Mouse (Mus musculus): Measurements from ENCODE around the gene Agap3.

Agap3 gene

DNA sequence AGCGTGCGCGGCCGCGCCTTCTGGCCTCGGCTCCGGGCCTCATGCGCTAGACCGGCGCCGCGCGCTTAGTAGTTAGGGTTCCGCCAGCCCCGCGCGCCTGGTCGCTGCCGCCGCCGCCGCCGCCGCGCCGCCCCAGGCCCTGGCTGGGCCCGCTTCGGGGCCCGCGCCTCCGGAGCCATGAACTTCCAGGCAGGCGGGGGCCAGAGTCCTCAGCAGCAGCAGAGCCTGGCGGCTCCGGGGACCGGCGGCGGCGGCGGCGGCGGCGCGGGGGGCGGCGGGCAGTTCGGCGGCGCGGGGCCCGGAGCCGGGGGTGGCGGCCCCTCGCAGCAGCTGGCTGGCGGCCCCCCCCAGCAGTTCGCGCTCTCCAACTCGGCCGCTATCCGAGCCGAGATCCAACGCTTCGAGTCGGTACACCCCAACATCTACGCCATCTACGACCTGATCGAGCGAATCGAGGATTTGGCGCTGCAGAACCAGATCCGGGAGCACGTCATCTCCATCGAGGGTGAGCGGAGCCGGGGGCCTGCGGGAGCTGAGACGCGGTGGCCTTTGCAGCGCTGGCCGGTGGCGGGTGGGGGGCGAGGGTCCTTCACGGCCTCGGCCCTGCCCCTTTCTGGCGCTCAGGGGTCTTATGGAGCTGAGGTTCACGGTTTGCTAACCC is at the start of gene Agap3:
Gene Agap3 (plus strand): TSS at position 148 of the 661 bp plus-strand sequence.
- DNase-seq, result no peak

DNA sequence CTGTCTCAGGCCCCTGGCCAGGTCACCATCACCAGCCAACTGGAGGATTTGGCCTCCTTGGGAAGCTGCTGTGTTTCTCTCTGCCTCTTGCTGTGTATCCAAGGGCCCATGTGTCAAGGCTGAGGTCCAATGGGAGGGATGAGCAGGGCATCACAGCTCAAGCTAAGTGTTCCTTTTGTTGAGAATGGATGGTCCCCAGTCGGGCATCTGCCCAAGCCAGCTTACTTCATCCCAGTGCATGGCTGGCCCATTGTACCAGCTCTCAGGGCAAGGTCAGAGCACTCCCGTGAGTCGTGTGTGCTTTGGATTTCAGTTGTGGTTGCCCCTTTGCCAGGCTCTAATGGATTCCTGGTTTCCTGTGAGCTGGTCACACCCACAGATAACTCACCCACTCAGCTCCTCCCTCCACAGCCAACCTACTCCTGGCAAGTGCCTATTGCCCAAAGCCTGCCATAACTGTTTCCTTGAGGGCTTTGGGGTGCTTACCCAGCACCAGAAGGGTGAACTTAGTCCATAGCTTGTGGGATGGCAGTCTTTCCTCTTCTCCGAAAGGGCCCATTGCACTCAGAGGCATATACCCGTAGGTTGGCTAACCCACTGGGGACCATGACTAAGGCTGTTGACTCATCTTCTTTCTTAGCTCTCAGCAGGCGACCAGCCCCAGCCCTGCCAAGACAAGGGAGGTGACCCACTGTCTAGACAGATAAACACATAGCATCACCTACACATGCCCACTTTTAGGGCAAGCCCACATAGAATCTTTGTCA is 47.2 kb upstream of the Agap3 start:
- no peak for DNase-seq

GRCm38 (mm10) chr5:24405389-24405876 is 46.5 kb upstream of the Agap3 start:
- DNase-seq, result no peak

DNA sequence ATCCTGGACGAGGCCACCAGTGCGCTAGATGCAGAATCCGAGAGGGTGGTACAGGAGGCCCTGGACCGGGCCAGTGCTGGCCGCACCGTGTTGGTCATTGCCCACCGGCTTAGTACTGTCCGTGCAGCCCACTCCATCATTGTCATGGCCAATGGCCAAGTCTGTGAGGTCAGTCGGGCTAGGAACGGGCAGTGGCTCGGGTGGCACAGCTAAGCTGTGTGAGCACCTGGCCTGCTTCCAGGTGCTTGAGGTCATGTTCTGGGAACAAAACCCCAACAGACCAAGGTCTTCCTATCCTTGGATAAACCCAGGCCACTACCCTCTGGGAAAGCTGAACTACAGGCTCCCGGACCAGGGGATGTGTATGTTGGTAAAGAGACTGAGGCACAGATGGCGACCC is 43.3 kb upstream of the Agap3 start:
- peak in 1 of 2 experiments; percentile 27 for DNase-seq

- DNase-seq, result no peak
Observed at GRCm38 (mm10) chr5:24409466-24409865, 42.5 kb upstream of the Agap3 start.

DNA sequence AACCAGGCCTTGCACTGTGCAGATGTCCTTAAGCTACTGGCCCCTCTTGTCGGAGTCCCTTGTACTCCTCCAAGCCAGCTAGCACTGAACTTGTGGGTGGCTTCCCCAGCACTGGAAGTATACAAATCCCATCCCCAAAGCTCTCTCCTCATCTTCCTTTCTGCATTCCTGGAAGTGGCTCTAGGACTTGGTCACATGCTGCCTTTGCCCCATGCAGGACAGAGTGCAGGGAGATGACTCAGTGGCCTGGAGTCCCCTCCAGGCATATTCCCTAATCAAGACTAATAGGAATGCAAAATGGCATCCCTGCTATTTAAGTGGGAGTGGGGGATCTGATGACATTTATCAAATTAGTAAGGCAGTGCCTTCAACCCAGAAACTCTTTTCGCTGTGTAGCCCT is 39.9 kb upstream of the Agap3 start:
- no peak for DNase-seq

- DNase-seq, result peak in 1 of 2 experiments; percentile 15
Observed at GRCm38 (mm10) chr5:24413042-24413693, 38.8 kb upstream of the Agap3 start, which contains the start of gene Asic3. Gene Asic3, plus strand, starts transcription at chr5:24413392.

- no peak for DNase-seq
Observed at GRCm38 (mm10) chr5:24413938-24414337, 38.0 kb upstream of the Agap3 start.

GRCm38 (mm10) chr5:24416222-24416736 is 35.7 kb upstream of the Agap3 start:
- DNase-seq, result peak; percentile 54 to 62

- no peak for DNase-seq
Observed at GRCm38 (mm10) chr5:24417587-24417986, 34.4 kb upstream of the Agap3 start.

DNA sequence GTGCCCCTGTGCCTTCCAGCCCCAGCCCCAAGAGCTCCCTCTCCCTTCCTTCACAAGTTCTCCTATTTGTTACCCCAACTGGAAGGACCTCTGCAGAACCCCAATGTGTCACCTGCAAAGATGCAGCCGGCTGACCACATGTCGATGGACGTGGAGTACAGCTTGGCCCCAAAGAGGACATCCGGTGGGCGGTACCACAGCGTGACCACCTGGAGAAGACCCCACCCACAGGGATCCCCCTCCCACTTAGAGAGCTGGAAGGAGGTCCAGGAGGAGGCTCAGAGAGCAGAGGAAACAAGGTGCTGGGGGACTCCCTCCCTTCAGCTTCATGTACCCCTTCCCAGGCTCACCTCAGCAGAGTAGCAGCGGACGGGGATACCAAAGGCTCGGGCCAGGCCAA is 31.6 kb upstream of the Agap3 start:
- DNase-seq, result no peak

- DNase-seq, result peak; percentile 99
Observed at GRCm38 (mm10) chr5:24423129-24424003, 28.6 kb upstream of the Agap3 start, which contains the start of the genes Cdk5 and Slc4a2. Gene Cdk5, minus strand, starts transcription at chr5:24423530. Gene Slc4a2, plus strand, starts transcription at chr5:24423837.

- DNase-seq, result peak; percentile 42 to 45
Observed at GRCm38 (mm10) chr5:24424004-24424781, 27.8 kb upstream of the Agap3 start.

GRCm38 (mm10) chr5:24424861-24425411 is 27.0 kb upstream of the Agap3 start:
- DNase-seq, result peak; percentile 66 to 78

DNA sequence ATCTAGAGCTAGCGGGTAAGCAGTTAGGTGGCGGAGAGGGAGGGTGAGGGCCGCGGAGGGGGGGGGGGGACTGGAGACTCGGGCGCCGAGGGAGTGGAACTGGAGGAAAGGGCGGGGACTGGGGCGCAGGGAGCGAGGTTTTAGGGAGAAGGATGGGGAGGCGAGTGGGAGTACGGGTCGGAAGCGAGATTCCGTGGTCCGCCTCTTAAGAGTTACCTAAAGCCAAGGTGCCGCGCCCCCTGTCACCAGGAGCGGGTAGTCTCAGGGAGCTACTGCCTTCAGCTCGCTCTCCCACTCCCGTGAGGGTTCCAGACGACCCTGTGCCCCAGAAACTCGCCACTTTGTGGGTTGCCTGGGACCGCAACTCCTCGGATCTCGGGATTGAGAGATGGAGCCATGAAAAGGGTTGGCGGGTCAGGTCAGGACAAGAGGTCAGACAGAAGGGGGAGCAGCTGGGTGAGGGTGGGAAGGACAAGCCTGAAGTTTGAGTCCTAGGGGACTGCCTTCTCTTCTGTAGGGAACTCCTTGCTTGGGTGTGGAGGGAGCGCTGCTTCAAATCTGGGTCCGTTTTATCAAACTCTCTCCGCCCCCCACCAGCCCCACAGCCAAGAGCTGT is 26.4 kb upstream of the Agap3 start:
- peak; percentile 43 to 56 for DNase-seq

GRCm38 (mm10) chr5:24426037-24426432 is 25.9 kb upstream of the Agap3 start:
- DNase-seq, result no peak

DNA sequence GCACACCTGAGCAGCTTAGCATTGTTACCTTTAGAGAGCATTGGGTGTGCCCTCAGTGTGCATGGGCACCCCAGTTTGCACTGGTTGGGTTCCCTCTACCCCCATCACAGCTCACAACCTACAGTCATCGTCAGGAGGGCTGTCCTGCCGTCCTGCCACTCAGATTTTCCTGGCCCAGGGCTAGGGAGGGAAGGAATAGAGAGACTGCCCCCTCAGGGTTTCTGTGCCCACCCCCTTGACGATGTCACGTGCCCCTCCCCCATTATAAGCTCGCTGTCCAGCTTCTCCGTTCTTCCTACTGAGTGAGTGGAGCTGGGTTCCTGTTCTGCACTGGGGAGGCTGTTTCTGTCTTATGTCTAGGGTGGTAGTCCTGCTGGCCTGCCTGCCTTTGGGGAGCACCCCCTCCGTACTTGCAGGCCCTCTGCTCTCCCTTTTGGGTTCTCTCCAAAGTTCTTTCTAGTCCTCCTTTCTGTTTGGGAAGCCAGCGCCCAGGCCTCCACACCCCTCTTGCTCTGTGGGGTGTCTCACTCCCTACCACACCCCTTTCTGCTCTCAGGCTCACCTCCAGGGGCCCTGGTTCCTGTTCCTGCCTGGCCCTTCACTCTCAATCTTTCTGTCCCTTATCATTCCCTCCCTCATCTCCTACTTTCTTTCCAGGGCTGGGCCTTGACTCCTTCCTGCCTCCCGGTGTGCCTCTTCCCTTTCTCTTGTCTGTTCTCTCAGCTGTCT is 25.3 kb upstream of the Agap3 start:
- DNase-seq, result no peak

DNA sequence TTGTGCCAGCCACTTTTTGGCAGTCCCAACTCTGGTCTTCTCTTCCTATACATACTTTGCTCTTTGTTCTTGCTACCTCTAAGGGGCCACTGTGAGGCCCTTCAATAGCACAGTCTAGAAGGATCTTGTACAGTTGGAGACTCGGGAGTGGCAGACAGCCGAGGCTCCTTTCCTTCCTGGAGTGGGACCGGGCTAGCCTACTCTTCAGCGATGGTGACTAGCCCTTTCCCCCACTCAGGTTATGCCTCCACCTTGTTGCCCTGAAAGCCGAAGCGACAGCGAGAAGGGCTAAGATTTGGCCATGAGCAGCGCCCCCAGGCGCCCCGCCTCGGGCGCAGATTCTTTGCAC is 24.7 kb upstream of the Agap3 start:
- no peak for DNase-seq

- DNase-seq, result peak; percentile 87 to 92
Observed at GRCm38 (mm10) chr5:24427981-24428402, 24.0 kb upstream of the Agap3 start.

DNA sequence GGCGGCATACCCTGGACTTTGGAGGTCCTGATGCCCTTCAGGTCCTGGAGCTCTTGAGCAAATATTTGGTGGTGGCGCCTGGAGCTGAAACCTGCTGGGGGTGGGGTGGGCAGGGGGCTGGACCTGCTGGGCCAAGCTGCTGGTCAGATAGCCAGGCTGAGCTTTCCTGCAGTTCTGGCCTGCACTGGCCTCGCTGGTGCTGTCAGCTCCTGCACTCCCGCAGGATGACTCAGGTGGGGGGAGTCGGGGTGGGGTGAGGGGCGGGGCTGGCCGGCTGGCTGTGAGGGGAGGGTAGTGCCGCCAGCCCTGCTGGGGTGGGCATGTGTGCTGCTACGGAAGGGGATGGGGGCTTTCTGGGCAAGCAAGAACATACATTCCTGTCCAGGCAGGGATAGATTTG is 23.4 kb upstream of the Agap3 start:
- DNase-seq, result no peak

Data from kidney, adult 8-10 months (tissue).